In the genomic region with DNA sequence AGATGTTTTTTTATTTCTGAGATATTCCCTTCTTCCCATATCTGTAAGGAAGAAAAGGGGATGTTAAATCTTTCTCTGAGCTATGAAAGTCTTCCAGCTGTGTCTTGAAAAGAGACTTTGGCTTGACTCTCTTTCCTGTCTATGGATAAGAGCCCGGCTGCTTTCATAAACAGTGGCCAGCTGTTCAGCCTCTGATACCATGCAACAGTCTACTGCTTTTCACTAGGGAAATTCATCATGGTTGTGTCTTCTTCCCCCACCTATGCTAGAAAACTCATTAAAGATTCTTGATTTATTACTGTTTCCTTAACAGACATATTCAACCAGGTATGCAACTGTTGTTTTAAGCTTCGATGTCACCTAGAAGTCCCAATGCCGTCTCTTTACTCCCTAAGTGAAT, we compare ENCODE assay signal across 31 mouse cellular contexts.
A peak's percentile ranks its signal among the peaks of the same experiment; 100 is the strongest.
DNase-seq lines count a peak whose midpoint lies in the region; ATAC-seq and TF ChIP-seq lines count a peak whose summit lies in the region.
"Had no signal": no experiment of that assay in that cellular context is flagged by ENCODE, and none has a peak within 500 bp of the region (broad histone marks: within the 10 kb centered on the region; RNA-seq: fewer than 3 reads in every experiment).

No protein-coding gene starts in this region.

- H3K9ac ChIP-seq in kidney, embryonic 15.5 days: no peak overlapping the region
- H3K9ac ChIP-seq in lung, embryonic 14.5 days: no peak overlapping the region
- H3K9ac ChIP-seq: embryonic facial prominence, embryonic 12.5 days; heart, embryonic 15.5 days; hindbrain, embryonic 15.5 days; limb, embryonic 12.5 days; liver, embryonic 15.5 days; midbrain, embryonic 12.5 days; neural tube, embryonic 12.5 days had no signal

- intact Hi-C loops in heart, postnatal 25 days (cut with DNase I): no loop called here

- TF ChIP-seq POLR2A in lung, adult 2 months (IDR thresholded peaks at IDR 0.05; ENCODE audit: borderline replicate concordance, extremely low read depth, low read depth, low read length): no peak

- 21% methylated on average over 3 of the region's 3 CpGs for WGBS in kidney, embryonic 15.5 days
- 64% methylated on average over 3 of the region's 3 CpGs for WGBS in lung, embryonic 14.5 days
- WGBS in lung, adult 2 months: 58% methylated on average over 3 of the region's 3 CpGs

- H3K36me3 ChIP-seq in kidney, embryonic 15.5 days: no peaks in the 10 kb centered on the region
- no peaks in the 10 kb centered on the region for H3K36me3 ChIP-seq in lung, embryonic 14.5 days (ENCODE audit: insufficient read depth)
- H3K36me3 ChIP-seq: embryonic facial prominence, embryonic 12.5 days; heart, embryonic 15.5 days; hindbrain, embryonic 10.5 days; hindbrain, embryonic 15.5 days; limb, embryonic 12.5 days; liver, embryonic 15.5 days; midbrain, embryonic 12.5 days; neural tube, embryonic 12.5 days had no signal

- H3K27ac ChIP-seq in kidney, embryonic 15.5 days: no peak overlapping the region
- H3K27ac ChIP-seq in lung, embryonic 14.5 days (ENCODE audit: low read depth): no peak overlapping the region
- H3K27ac ChIP-seq: embryonic facial prominence, embryonic 12.5 days; heart, embryonic 15.5 days; hindbrain, embryonic 10.5 days; hindbrain, embryonic 15.5 days; layer of hippocampus, adult 2 months; left cerebral cortex, adult 2 months; limb, embryonic 12.5 days; liver, embryonic 15.5 days; midbrain, embryonic 12.5 days; neural tube, embryonic 12.5 days had no signal

- ATAC-seq in kidney, embryonic 15.5 days (replicated peaks; ENCODE audit: low FRiP score): peak; percentile 85
- ATAC-seq in lung, embryonic 14.5 days (ENCODE audit: insufficient read depth): peak; percentile 57; the same call in 1 of the 2 replicates
- ATAC-seq: forebrain, embryonic 14.5 days; inflammation-experienced regulatory T-cells, adult 6 months; Patski had no signal

- no peak overlapping the region for H3K4me3 ChIP-seq in kidney, embryonic 15.5 days (replicated peaks)
- H3K4me3 ChIP-seq in lung, embryonic 14.5 days (ENCODE audit: low read depth, low read length): no peak overlapping the region
- H3K4me3 ChIP-seq in lung, adult 2 months (replicated peaks; ENCODE audit: extremely low read depth, low read depth, low read length): no peak overlapping the region
- H3K4me3 ChIP-seq: embryonic facial prominence, embryonic 12.5 days; heart, embryonic 15.5 days; hindbrain, embryonic 10.5 days; hindbrain, embryonic 15.5 days; layer of hippocampus, adult 2 months; left cerebral cortex, adult 2 months; limb, embryonic 12.5 days; liver, embryonic 15.5 days; megakaryocyte, embryonic 14.5 days; midbrain, embryonic 12.5 days; myocyte; neural tube, embryonic 12.5 days had no signal

- H3K9me3 ChIP-seq in kidney, embryonic 15.5 days (replicated peaks): no peaks in the 10 kb centered on the region
- H3K9me3 ChIP-seq in lung, embryonic 14.5 days (ENCODE audit: low read depth, low read length): no peaks in the 10 kb centered on the region
- H3K9me3 ChIP-seq: embryonic facial prominence, embryonic 12.5 days; heart, embryonic 15.5 days; hindbrain, embryonic 10.5 days; hindbrain, embryonic 15.5 days; limb, embryonic 12.5 days; liver, embryonic 15.5 days; megakaryocyte, embryonic 14.5 days; midbrain, embryonic 12.5 days; neural tube, embryonic 12.5 days had no signal

- no peak overlapping the region for H3K4me2 ChIP-seq in kidney, embryonic 15.5 days
- H3K4me2 ChIP-seq in lung, embryonic 14.5 days: no peak overlapping the region
- H3K4me2 ChIP-seq: embryonic facial prominence, embryonic 12.5 days; heart, embryonic 15.5 days; hindbrain, embryonic 15.5 days; limb, embryonic 12.5 days; liver, embryonic 15.5 days; midbrain, embryonic 12.5 days; neural tube, embryonic 12.5 days had no signal

- no peak for TF ChIP-seq CTCF in lung, embryonic 14.5 days (IDR thresholded peaks at IDR 0.05; ENCODE audit: low read depth)
- TF ChIP-seq CTCF in lung, adult 2 months (IDR thresholded peaks at IDR 0.05; ENCODE audit: insufficient read depth, low read length): no peak

- H3K27me3 ChIP-seq in kidney, embryonic 15.5 days: no peaks in the 10 kb centered on the region
- no peaks in the 10 kb centered on the region for H3K27me3 ChIP-seq in lung, embryonic 14.5 days (ENCODE audit: insufficient read depth, low read length)
- H3K27me3 ChIP-seq: embryonic facial prominence, embryonic 12.5 days; heart, embryonic 15.5 days; hindbrain, embryonic 15.5 days; limb, embryonic 12.5 days; liver, embryonic 15.5 days; megakaryocyte, embryonic 14.5 days; midbrain, embryonic 12.5 days; neural tube, embryonic 12.5 days had no signal

- peak; percentile 9 for DNase-seq in heart, adult 8-10 months (ENCODE audit: low spot score)
- no peak for DNase-seq in heart, postnatal 25 days (ENCODE audit: low spot score)
- DNase-seq in kidney, postnatal 36 days: no peak
- DNase-seq in lung, embryonic 14.5 days: peak; percentile 71
- DNase-seq in lung, adult 2 months: no peak
- DNase-seq: adrenal gland, postnatal 10 days; cerebellum, adult 8-10 months; cerebellum, postnatal 25 days; gastrocnemius, postnatal 14 days; kidney, adult 2 months; lung, postnatal 4 days; right cerebral cortex, adult 18-20 months; spleen, adult 18-20 months; thymus, adult 2 months; thymus, postnatal 36 days had no signal

- peaks cover 18% of the 10 kb centered on the region for H3K4me1 ChIP-seq in kidney, embryonic 15.5 days
- H3K4me1 ChIP-seq in lung, embryonic 14.5 days (ENCODE audit: insufficient read depth): no peaks in the 10 kb centered on the region
- H3K4me1 ChIP-seq in lung, adult 2 months (ENCODE audit: control insufficient read depth, insufficient read depth, low read length): no peaks in the 10 kb centered on the region
- H3K4me1 ChIP-seq: hindbrain, embryonic 15.5 days; liver, embryonic 15.5 days; megakaryocyte, embryonic 14.5 days; neural tube, embryonic 12.5 days had no signal

Comparison
In these comparisons a context has a peak if more than half of its experiments do, and no peak if none do; other contexts are left out.
1. DNase-seq: peak in heart, adult 8-10 months (single experiment) and lung, embryonic 14.5 days (single experiment); none in heart, postnatal 25 days (single experiment), kidney, postnatal 36 days (0 of 2) and lung, adult 2 months (single experiment).